31 mouse cellular contexts compared by ENCODE assay signal in genomic region chr6:86384692-86385091, GRCm38 (mm10). TPM values are rescaled to one million over a fixed set of nuclear protein-coding genes. Genes with fewer than 3 reads are reported as not detected.
"Had no signal": no experiment of that assay in that cellular context is flagged by ENCODE, and none has a peak within 500 bp of the region (broad histone marks: within the 10 kb centered on the region; RNA-seq: fewer than 3 reads in every experiment).

No protein-coding gene starts in this region.

- H3K4me3 ChIP-seq: heart, adult 2 months; heart, embryonic 13.5 days; heart, embryonic 15.5 days; hindbrain, embryonic 13.5 days; hindbrain, embryonic 15.5 days; layer of hippocampus, adult 2 months; limb, embryonic 13.5 days; limb, embryonic 15.5 days had no signal

- H3K4me1 ChIP-seq: heart, embryonic 13.5 days; heart, embryonic 15.5 days; hindbrain, embryonic 13.5 days; hindbrain, embryonic 15.5 days; limb, embryonic 13.5 days; limb, embryonic 15.5 days had no signal

- H3K27ac ChIP-seq: heart, adult 2 months; heart, embryonic 13.5 days; heart, embryonic 15.5 days; hindbrain, embryonic 13.5 days; hindbrain, embryonic 15.5 days; hindbrain, postnatal 0 days; layer of hippocampus, adult 2 months; limb, embryonic 13.5 days; limb, embryonic 15.5 days had no signal

- H3K27me3 ChIP-seq: heart, embryonic 13.5 days; heart, embryonic 15.5 days; hindbrain, embryonic 13.5 days; hindbrain, embryonic 15.5 days; limb, embryonic 13.5 days; limb, embryonic 15.5 days had no signal

- H3K9me3 ChIP-seq: heart, embryonic 13.5 days; heart, embryonic 15.5 days; hindbrain, embryonic 13.5 days; hindbrain, embryonic 15.5 days; limb, embryonic 13.5 days; limb, embryonic 15.5 days had no signal

- H3K9ac ChIP-seq: heart, embryonic 13.5 days; heart, embryonic 15.5 days; hindbrain, embryonic 13.5 days; hindbrain, embryonic 15.5 days; limb, embryonic 13.5 days; limb, embryonic 15.5 days had no signal

- DNase-seq: gastrocnemius, postnatal 14 days; gastrocnemius, postnatal 36 days; heart, adult 11 months; heart, adult 2 months; heart, postnatal 14 days; heart, postnatal 36 days; kidney, adult 11 months; kidney, adult 2 months; kidney, postnatal 10 days; kidney, postnatal 25 days; kidney, postnatal 4 days; left cerebral cortex, postnatal 4 days had no signal

- H3K4me2 ChIP-seq: heart, embryonic 11.5 days; heart, embryonic 13.5 days; heart, embryonic 15.5 days; hindbrain, embryonic 13.5 days; hindbrain, embryonic 15.5 days; limb, embryonic 13.5 days; limb, embryonic 15.5 days had no signal

- ATAC-seq: hindbrain, postnatal 0 days; intestine, embryonic 16.5 days had no signal

RNA-seq across cellular contexts. Expression of gene Gm44790, which starts 41.8 kb away (rescaled TPM):
- total RNA-seq: gastrocnemius, adult 18-20 months; heart, adult 2 months; heart, postnatal 14 days; heart, postnatal 36 days; hematopoietic stem cell, adult 5-6 weeks; hindbrain, postnatal 0 days; layer of hippocampus, adult 2 months; layer of hippocampus, postnatal 10 days; left cerebral cortex, postnatal 25 days; left cerebral cortex, postnatal 4 days had no signal
- polyA plus RNA-seq: heart, adult 2 months; heart, embryonic 11.5 days; heart, embryonic 13.5 days; heart, embryonic 15.5 days; heart, postnatal 0 days; hindbrain, embryonic 11.5 days; hindbrain, embryonic 13.5 days; hindbrain, postnatal 0 days; intestine, embryonic 14.5 days; intestine, embryonic 16.5 days; kidney, embryonic 14.5 days; kidney, embryonic 16.5 days; limb, embryonic 13.5 days had no signal
